Mouse (Mus musculus): ENCODE measurements around the gene Jmjd1c.

Gene Jmjd1c

GRCm38 (mm10) chr10:67189057-67189456 is 93.1 kb downstream of the Jmjd1c start:
- DNase-seq (ENCODE audit: low read depth, low spot score) = peak; percentile 56

GRCm38 (mm10) chr10:67190261-67190660 is 94.3 kb downstream of the Jmjd1c start:
- peak; percentile 66 for DNase-seq (ENCODE audit: low read depth, low spot score)

GRCm38 (mm10) chr10:67192366-67192765 is 96.4 kb downstream of the Jmjd1c start:
- DNase-seq (ENCODE audit: low read depth, low spot score) = peak; percentile 68

GRCm38 (mm10) chr10:67193003-67193652 is 97.2 kb downstream of the Jmjd1c start:
- DNase-seq (ENCODE audit: low read depth, low spot score) = no peak

- peak; percentile 62 for DNase-seq (ENCODE audit: low read depth, low spot score)
Measured at GRCm38 (mm10) chr10:67194046-67194445, 98.1 kb downstream of the Jmjd1c start.

- DNase-seq (ENCODE audit: low read depth, low spot score) = no peak
Measured at GRCm38 (mm10) chr10:67195671-67196070, 99.7 kb downstream of the Jmjd1c start.

- no peak for DNase-seq (ENCODE audit: low read depth, low spot score)
Measured at GRCm38 (mm10) chr10:67197186-67197585, 101.3 kb downstream of the Jmjd1c start.

GRCm38 (mm10) chr10:67197829-67198228 is 101.9 kb downstream of the Jmjd1c start:
- DNase-seq (ENCODE audit: low read depth, low spot score) = no peak

- no peak for DNase-seq (ENCODE audit: low read depth, low spot score)
Measured at GRCm38 (mm10) chr10:67201769-67202168, 105.8 kb downstream of the Jmjd1c start.

GRCm38 (mm10) chr10:67202470-67202869 is 106.5 kb downstream of the Jmjd1c start:
- no peak for DNase-seq (ENCODE audit: low read depth, low spot score)

- peak; percentile 65 for DNase-seq (ENCODE audit: low read depth, low spot score)
Measured at GRCm38 (mm10) chr10:67204652-67205407, 108.9 kb downstream of the Jmjd1c start.

GRCm38 (mm10) chr10:67207931-67208330 is 112.0 kb downstream of the Jmjd1c start:
- no peak for DNase-seq (ENCODE audit: low read depth, low spot score)

GRCm38 (mm10) chr10:67209916-67210675 is 114.2 kb downstream of the Jmjd1c start:
- peak; percentile 32 for DNase-seq (ENCODE audit: low read depth, low spot score)

GRCm38 (mm10) chr10:67212031-67212430 is 116.1 kb downstream of the Jmjd1c start:
- no peak for DNase-seq (ENCODE audit: low read depth, low spot score)

- DNase-seq (ENCODE audit: low read depth, low spot score) = no peak
Measured at GRCm38 (mm10) chr10:67213720-67214119, 117.8 kb downstream of the Jmjd1c start.

- DNase-seq (ENCODE audit: low read depth, low spot score) = no peak
Measured at GRCm38 (mm10) chr10:67215133-67215532, 119.2 kb downstream of the Jmjd1c start.

- peak; percentile 52 for DNase-seq (ENCODE audit: low read depth, low spot score)
Measured at GRCm38 (mm10) chr10:67216872-67217271, 120.9 kb downstream of the Jmjd1c start.

GRCm38 (mm10) chr10:67218873-67219565 is 123.1 kb downstream of the Jmjd1c start:
- DNase-seq (ENCODE audit: low read depth, low spot score) = no peak

GRCm38 (mm10) chr10:67220251-67220650 is 124.3 kb downstream of the Jmjd1c start:
- DNase-seq (ENCODE audit: low read depth, low spot score) = no peak

- DNase-seq (ENCODE audit: low read depth, low spot score) = no peak
Measured at GRCm38 (mm10) chr10:67221284-67221683, 125.4 kb downstream of the Jmjd1c start.

GRCm38 (mm10) chr10:67223942-67224341 is 128.0 kb downstream of the Jmjd1c start:
- no peak for DNase-seq (ENCODE audit: low read depth, low spot score)

- no peak for DNase-seq (ENCODE audit: low read depth, low spot score)
Measured at GRCm38 (mm10) chr10:67225528-67225927, 129.6 kb downstream of the Jmjd1c start.
